Mouse (Mus musculus): ENCODE results near the gene Nt5dc3. TPM values are rescaled to one million over a fixed set of nuclear protein-coding genes. Genes with fewer than 3 reads are reported as not detected.

Gene Nt5dc3
- polyA plus RNA-seq, 1 experiment from 2014 or later: 17.2 TPM

DNA sequence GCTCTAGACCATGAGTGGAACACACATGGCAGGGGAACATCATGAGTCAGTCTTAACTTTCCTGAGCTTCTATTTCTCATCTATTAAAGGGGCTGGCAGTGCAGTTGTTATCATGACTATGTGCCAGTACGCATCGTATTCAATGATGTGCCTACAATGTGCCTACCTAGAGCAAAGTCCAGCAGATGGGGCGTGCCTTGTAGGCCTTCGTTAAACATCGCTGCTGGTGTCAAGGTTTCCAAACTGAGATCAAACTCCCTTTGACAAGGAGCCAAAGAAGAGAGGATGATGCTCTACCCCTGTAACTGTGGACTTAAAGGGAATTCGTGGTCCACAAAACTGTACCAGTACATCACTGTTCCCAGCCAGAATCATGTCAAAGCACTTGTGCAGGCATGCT, 83.7 kb downstream of the Nt5dc3 start:
- Histone ChIP-seq H3K27me3 (ENCODE audit: control insufficient read depth, insufficient read depth, low read length) (no peaks in the 10 kb centered on the region), H3K9ac (replicated peaks; ENCODE audit: low read length) (no peak overlapping the region), H3K4me3 (replicated peaks; ENCODE audit: low read depth, low read length) (no peak overlapping the region), H3K4me1 (ENCODE audit: control insufficient read depth, insufficient read depth, low read length) (no peaks in the 10 kb centered on the region), H3K27ac (replicated peaks; ENCODE audit: low read depth, low read length) (no peak overlapping the region), H3K36me3 (ENCODE audit: control insufficient read depth, insufficient read depth, low read length) (no peaks in the 10 kb centered on the region), H3K4me2 (ENCODE audit: low read length) (no peak overlapping the region), H3K9me3 (ENCODE audit: control insufficient read depth, low read length) (no peaks in the 10 kb centered on the region)
- DNase-seq (no peak), ATAC-seq (ENCODE audit: low FRiP score, low TSS enrichment) (no peak)
- 91% methylated on average over 6 of the region's 6 CpGs for WGBS

GRCm38 (mm10) chr10:86863429-86863828, 84.6 kb downstream of the Nt5dc3 start:
- no peaks in the 10 kb centered on the region for H3K4me1 ChIP-seq (ENCODE audit: control insufficient read depth, insufficient read depth, low read length)
- H3K9me3 ChIP-seq (ENCODE audit: control insufficient read depth, low read length): no peaks in the 10 kb centered on the region

DNA sequence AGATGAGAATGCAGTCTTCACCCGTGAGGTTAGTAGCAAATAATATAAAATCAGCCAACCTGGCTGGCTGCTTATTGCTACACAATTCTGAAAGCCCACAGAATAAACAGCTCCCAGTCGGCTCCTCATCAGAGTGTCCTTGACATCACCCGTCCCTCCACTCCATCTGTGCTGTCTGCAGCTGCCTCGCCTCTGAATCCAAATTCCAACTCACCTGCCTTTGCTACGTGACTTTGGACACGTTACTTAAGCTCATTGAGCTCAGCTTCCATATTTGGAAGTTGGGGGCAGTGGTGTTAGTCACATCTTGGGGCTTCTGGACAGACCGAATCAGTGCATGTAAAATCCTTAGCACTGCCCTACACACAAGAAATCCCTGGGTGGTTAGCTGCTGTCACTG, 93.3 kb downstream of the Nt5dc3 start:
- no peaks in the 10 kb centered on the region for H3K36me3 ChIP-seq (ENCODE audit: control insufficient read depth, insufficient read depth, low read length)
- ATAC-seq (ENCODE audit: low FRiP score, low TSS enrichment) (no peak), DNase-seq (no peak)
- H3K4me1 ChIP-seq (ENCODE audit: control insufficient read depth, insufficient read depth, low read length): no peaks in the 10 kb centered on the region
- no peaks in the 10 kb centered on the region for H3K9me3 ChIP-seq (ENCODE audit: control insufficient read depth, low read length)
- H3K9ac ChIP-seq (replicated peaks; ENCODE audit: low read length): no peak overlapping the region
- H3K4me3 ChIP-seq (replicated peaks; ENCODE audit: low read depth, low read length): no peak overlapping the region
- H3K4me2 ChIP-seq (ENCODE audit: low read length): no peak overlapping the region
- no peak overlapping the region for H3K27ac ChIP-seq (replicated peaks; ENCODE audit: low read depth, low read length)
- WGBS: 84% methylated on average over 7 of the region's 7 CpGs
- H3K27me3 ChIP-seq (ENCODE audit: control insufficient read depth, insufficient read depth, low read length): no peaks in the 10 kb centered on the region

More at GRCm38 (mm10) chr10:86863429-86863828, 84.6 kb downstream of the Nt5dc3 start:
- Histone ChIP-seq H3K27ac (replicated peaks; ENCODE audit: low read depth, low read length) (no peak overlapping the region), H3K9ac (replicated peaks; ENCODE audit: low read length) (no peak overlapping the region), H3K36me3 (ENCODE audit: control insufficient read depth, insufficient read depth, low read length) (no peaks in the 10 kb centered on the region), H3K4me3 (replicated peaks; ENCODE audit: low read depth, low read length) (no peak overlapping the region), H3K4me2 (ENCODE audit: low read length) (no peak overlapping the region), H3K27me3 (ENCODE audit: control insufficient read depth, insufficient read depth, low read length) (no peaks in the 10 kb centered on the region)
- 91% methylated on average over 6 of the region's 6 CpGs for WGBS
- DNase-seq (no peak), ATAC-seq (ENCODE audit: low FRiP score, low TSS enrichment) (no peak)

DNA sequence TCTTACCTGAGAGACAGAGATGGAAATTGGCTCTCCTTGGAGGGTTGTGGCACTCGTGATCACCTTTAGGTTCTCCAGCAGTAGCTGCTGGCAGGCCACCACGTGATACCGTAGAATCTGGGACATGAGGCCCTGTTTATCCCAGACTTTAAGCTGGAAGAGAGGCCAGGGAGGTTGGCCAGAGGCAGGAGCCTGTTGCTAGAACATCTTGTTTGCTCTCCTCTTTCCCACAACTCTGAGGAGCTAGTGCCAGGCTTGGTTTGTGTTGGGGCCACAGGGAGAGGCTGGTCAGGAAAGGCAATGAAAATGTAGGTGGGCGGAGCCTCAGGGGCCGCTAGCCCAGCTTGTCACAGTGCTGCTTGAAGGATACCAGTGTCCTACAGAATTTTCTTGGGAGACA, 93.8 kb downstream of the Nt5dc3 start:
- H3K36me3 ChIP-seq (ENCODE audit: control insufficient read depth, insufficient read depth, low read length): no peaks in the 10 kb centered on the region
- no peak overlapping the region for H3K4me3 ChIP-seq (replicated peaks; ENCODE audit: low read depth, low read length)
- no peak overlapping the region for H3K4me2 ChIP-seq (ENCODE audit: low read length)
- no peak overlapping the region for H3K27ac ChIP-seq (replicated peaks; ENCODE audit: low read depth, low read length)
- H3K9me3 ChIP-seq (ENCODE audit: control insufficient read depth, low read length): no peaks in the 10 kb centered on the region
- no peaks in the 10 kb centered on the region for H3K27me3 ChIP-seq (ENCODE audit: control insufficient read depth, insufficient read depth, low read length)
- no peak overlapping the region for H3K9ac ChIP-seq (replicated peaks; ENCODE audit: low read length)
- ATAC-seq (ENCODE audit: low FRiP score, low TSS enrichment): no peak
- DNase-seq: no peak
- 82% methylated on average over 5 of the region's 5 CpGs for WGBS
- H3K4me1 ChIP-seq (ENCODE audit: control insufficient read depth, insufficient read depth, low read length): no peaks in the 10 kb centered on the region

GRCm38 (mm10) chr10:86878721-86879120, 99.9 kb downstream of the Nt5dc3 start:
- no peak for ATAC-seq (ENCODE audit: low FRiP score, low TSS enrichment)
- no peak overlapping the region for H3K27ac ChIP-seq (replicated peaks; ENCODE audit: low read depth, low read length)
- WGBS: 80% methylated on average over 7 of the region's 7 CpGs

DNA sequence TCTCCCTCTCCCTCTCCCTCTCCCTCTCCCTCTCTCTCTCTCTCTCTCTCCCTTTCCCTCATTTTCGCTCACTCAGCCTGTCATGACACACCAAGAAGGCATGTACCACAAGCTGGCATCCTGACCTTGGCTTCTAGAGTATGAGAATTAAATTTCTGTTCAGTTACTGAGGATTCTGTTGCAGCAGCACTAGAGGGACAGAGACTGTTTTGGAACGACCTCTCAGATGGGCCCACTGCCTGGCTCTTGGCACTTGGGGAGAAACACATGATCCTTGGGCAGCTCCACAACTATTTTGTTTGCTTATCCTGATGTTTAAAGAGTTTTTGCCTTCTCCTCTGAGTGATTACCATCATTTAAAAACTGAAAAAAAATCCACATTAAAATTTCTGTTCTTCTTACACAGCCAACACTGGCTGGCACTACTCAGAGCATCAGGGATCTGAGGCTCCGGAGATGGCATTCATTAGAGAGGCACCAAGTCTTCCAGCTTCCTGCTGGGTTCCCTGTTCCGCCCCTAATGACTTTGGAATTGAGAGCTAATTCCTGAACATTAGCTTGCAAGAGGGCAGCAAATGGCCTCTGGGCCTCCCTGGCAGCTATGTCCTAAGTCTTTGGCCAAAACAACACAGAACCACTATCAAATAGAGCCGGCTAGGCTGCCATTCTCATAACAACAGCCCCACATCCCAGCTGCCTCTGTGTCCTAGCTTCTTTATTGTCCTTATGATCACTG, 101.4 kb downstream of the Nt5dc3 start:
- DNase-seq: no peak
- H3K4me1 ChIP-seq (ENCODE audit: control insufficient read depth, insufficient read depth, low read length): no peaks in the 10 kb centered on the region
- WGBS: 58% methylated on average over 5 of the region's 5 CpGs

More at GRCm38 (mm10) chr10:86878721-86879120, 99.9 kb downstream of the Nt5dc3 start:
- Histone ChIP-seq H3K36me3 (ENCODE audit: control insufficient read depth, insufficient read depth, low read length) (no peaks in the 10 kb centered on the region), H3K4me1 (ENCODE audit: control insufficient read depth, insufficient read depth, low read length) (no peaks in the 10 kb centered on the region), H3K4me3 (replicated peaks; ENCODE audit: low read depth, low read length) (no peak overlapping the region), H3K4me2 (ENCODE audit: low read length) (no peak overlapping the region), H3K9me3 (ENCODE audit: control insufficient read depth, low read length) (no peaks in the 10 kb centered on the region), H3K9ac (replicated peaks; ENCODE audit: low read length) (no peak overlapping the region), H3K27me3 (ENCODE audit: control insufficient read depth, insufficient read depth, low read length) (no peaks in the 10 kb centered on the region)
- no peak for DNase-seq

DNA sequence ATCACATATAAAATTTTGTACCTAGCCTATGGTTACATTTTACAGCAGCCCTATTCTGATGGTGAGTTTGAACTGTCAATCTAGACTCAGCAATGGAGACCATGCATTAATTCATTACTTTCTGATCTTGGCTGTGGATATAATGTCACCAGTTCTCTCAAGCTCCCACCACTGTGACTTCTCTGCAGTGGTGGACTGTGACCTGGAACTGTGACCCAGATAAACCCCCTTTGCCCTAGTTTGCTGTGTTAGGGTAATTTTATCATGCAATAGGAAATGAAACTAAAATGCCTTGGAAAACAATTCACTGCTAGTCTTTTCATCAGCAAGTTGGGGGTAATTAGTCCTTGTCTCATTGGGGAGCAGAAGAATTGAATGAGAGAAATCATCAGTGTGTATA, 102.6 kb downstream of the Nt5dc3 start:
- ATAC-seq (ENCODE audit: low FRiP score, low TSS enrichment): no peak
- H3K27me3 ChIP-seq (ENCODE audit: control insufficient read depth, insufficient read depth, low read length): no peaks in the 10 kb centered on the region

More for the DNA sequence above, 101.4 kb downstream of the Nt5dc3 start:
- ATAC-seq (ENCODE audit: low FRiP score, low TSS enrichment): no peak
- H3K36me3 ChIP-seq (ENCODE audit: control insufficient read depth, insufficient read depth, low read length): no peaks in the 10 kb centered on the region
- H3K9ac ChIP-seq (replicated peaks; ENCODE audit: low read length): no peak overlapping the region
- no peak overlapping the region for H3K4me2 ChIP-seq (ENCODE audit: low read length)
- no peak overlapping the region for H3K4me3 ChIP-seq (replicated peaks; ENCODE audit: low read depth, low read length)
- H3K27ac ChIP-seq (replicated peaks; ENCODE audit: low read depth, low read length): no peak overlapping the region
- no peaks in the 10 kb centered on the region for H3K27me3 ChIP-seq (ENCODE audit: control insufficient read depth, insufficient read depth, low read length)
- no peaks in the 10 kb centered on the region for H3K9me3 ChIP-seq (ENCODE audit: control insufficient read depth, low read length)

DNA sequence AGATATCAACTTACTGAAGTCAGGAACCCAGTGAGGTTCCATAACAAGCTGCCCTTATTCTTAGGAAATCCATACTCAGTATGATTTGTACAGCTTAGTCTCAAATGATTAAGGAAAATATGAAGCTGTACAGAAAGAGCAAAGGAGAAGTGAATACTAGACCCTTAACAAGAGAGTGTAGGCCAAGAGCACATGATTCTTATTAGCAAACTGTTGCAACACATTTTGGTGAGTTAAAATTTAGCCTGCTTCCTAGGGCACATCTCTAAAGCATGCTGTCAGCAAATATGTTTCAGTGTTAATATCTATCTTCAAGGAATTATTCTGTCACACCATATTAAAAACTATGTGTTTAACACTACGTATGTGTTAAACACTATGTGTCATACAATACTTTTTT, 107.6 kb downstream of the Nt5dc3 start:
- Histone ChIP-seq H3K4me2 (ENCODE audit: low read length) (no peak overlapping the region), H3K9me3 (ENCODE audit: control insufficient read depth, low read length) (no peaks in the 10 kb centered on the region), H3K4me1 (ENCODE audit: control insufficient read depth, insufficient read depth, low read length) (no peaks in the 10 kb centered on the region), H3K27me3 (ENCODE audit: control insufficient read depth, insufficient read depth, low read length) (no peaks in the 10 kb centered on the region), H3K9ac (replicated peaks; ENCODE audit: low read length) (no peak overlapping the region), H3K4me3 (replicated peaks; ENCODE audit: low read depth, low read length) (no peak overlapping the region), H3K36me3 (ENCODE audit: control insufficient read depth, insufficient read depth, low read length) (no peaks in the 10 kb centered on the region), H3K27ac (replicated peaks; ENCODE audit: low read depth, low read length) (no peak overlapping the region)
- no peak for ATAC-seq (ENCODE audit: low FRiP score, low TSS enrichment)
- no peak for DNase-seq
- WGBS: 98% methylated on average over 1 of the region's 1 CpGs

More for the DNA sequence above, 102.6 kb downstream of the Nt5dc3 start:
- DNase-seq: no peak
- H3K36me3 ChIP-seq (ENCODE audit: control insufficient read depth, insufficient read depth, low read length): no peaks in the 10 kb centered on the region
- no peak overlapping the region for H3K4me3 ChIP-seq (replicated peaks; ENCODE audit: low read depth, low read length)
- no peak overlapping the region for H3K9ac ChIP-seq (replicated peaks; ENCODE audit: low read length)
- no peak overlapping the region for H3K27ac ChIP-seq (replicated peaks; ENCODE audit: low read depth, low read length)
- no peak overlapping the region for H3K4me2 ChIP-seq (ENCODE audit: low read length)
- no peaks in the 10 kb centered on the region for H3K9me3 ChIP-seq (ENCODE audit: control insufficient read depth, low read length)
- no peaks in the 10 kb centered on the region for H3K4me1 ChIP-seq (ENCODE audit: control insufficient read depth, insufficient read depth, low read length)

Data from midbrain, embryonic 14.5 days (tissue).